Mouse (Mus musculus) heart, adult 2 months (tissue): ENCODE results near the gene Kcnc3. TPM values are rescaled to one million over a fixed set of nuclear protein-coding genes. Genes with fewer than 3 reads are reported as not detected.

Source experiments
- DNase-seq, 2 experiments: peaks; one replicate each; pipeline ENCODE4 v3.0.0; 2021
- H3K27ac ChIP-seq: fragments of 200-600 bp; 2 replicates; pipeline ENCODE4 v1.8.1; 2022
- H3K27me3 ChIP-seq: fragments of 200-500 bp; 2 replicates; pipeline ENCODE4 v1.6.1; 2012; ENCODE audit warnings: mild to moderate bottlenecking, low read length, inconsistent platforms, mixed read lengths; ENCODE audit not compliant: control insufficient read depth, insufficient read depth
- H3K36me3 ChIP-seq: fragments of 200-500 bp; 2 replicates; pipeline ENCODE4 v1.6.1; 2012; ENCODE audit warnings: low read length, inconsistent platforms; ENCODE audit not compliant: control insufficient read depth, insufficient read depth
- H3K4me1 ChIP-seq: fragments of 200-500 bp; 2 replicates; pipeline ENCODE4 v1.6.1; 2011; ENCODE audit warnings: low read length; ENCODE audit not compliant: control insufficient read depth, insufficient read depth
- H3K4me3 ChIP-seq: fragments of 200-600 bp; 2 replicates; pipeline ENCODE4 v1.8.1; 2022
- H3K79me2 ChIP-seq: fragments of 200-500 bp; replicated peaks from 2 replicates; pipeline ENCODE4 v1.6.1; 2012; ENCODE audit warnings: mild to moderate bottlenecking, inconsistent platforms, low read length, moderate library complexity, mixed read lengths; ENCODE audit not compliant: control insufficient read depth, insufficient read depth
- H3K9ac ChIP-seq: fragments of 200-500 bp; 2 replicates; pipeline ENCODE4 v1.6.1; 2012; ENCODE audit warnings: low read depth, mild to moderate bottlenecking, control low read depth, inconsistent platforms, low read length, mixed read lengths
- CTCF ChIP-seq: fragments of 200-600 bp; IDR thresholded peaks from 2 replicates; pipeline ENCODE4 v1.8.1; 2022; ENCODE audit warnings: antibody characterized with exemption, mild to moderate bottlenecking, moderate library complexity
- EP300 ChIP-seq: fragments of 200-500 bp; IDR thresholded peaks from 2 replicates; pipeline ENCODE4 v1.6.1; 2011; ENCODE audit warnings: low read depth, low read length, control low read depth; ENCODE audit not compliant: insufficient read depth
- POLR2A ChIP-seq: fragments of 200-500 bp; IDR thresholded peaks from 2 replicates; pipeline ENCODE4 v1.6.1; 2011; ENCODE audit warnings: mild to moderate bottlenecking, low read depth, low read length, control low read depth; ENCODE audit not compliant: insufficient read depth
- WGBS: fragments of 180-500 bp; shearing (Covaris S2); methylation state at CpG from one replicate; pipeline ENCODE4 v1.1.7; 2018; 5-methylcytosine and 5-hydroxymethylcytosine counted together
- intact Hi-C: fragments of 180-260 bp; cut with DNase I; formaldehyde crosslinking; loops from one replicate; pipeline ENCODE4 v1.15.1; 2025
- polyA plus RNA-seq: library from polyadenylated mRNA; depleted of rRNA; stranded (reverse); fragments of >200 nt; gene quantifications from 2 replicates; pipeline ENCODE4 v1.2.3, GENCODE M21; 2012
- total RNA-seq, 2 experiments: library from RNA; stranded (reverse); gene quantifications; 2 replicates each; pipeline ENCODE4 v1.2.3; 2021

Gene Kcnc3
- total and polyA plus RNA-seq, 3 experiments: 2.2 to 3.0 (median 2.9) TPM

GRCm38 (mm10) chr7:44638663-44639062, 48.2 kb downstream of the Kcnc3 start:
- Histone ChIP-seq H3K9ac (no peak overlapping the region), H3K36me3 (no peaks in the 10 kb centered on the region), H3K4me3 (no peak overlapping the region), H3K79me2 (no peaks in the 10 kb centered on the region), H3K27me3 (no peaks in the 10 kb centered on the region; the same call in 1 of the 2 replicates), H3K27ac (no peak overlapping the region), H3K4me1 (no peaks in the 10 kb centered on the region)
- 28% methylated on average over 16 of the region's 16 CpGs for WGBS
- no peak for DNase-seq
- TF ChIP-seq CTCF (no peak), EP300 (no peak), POLR2A (no peak)
- intact Hi-C loops: no loop called here

GRCm38 (mm10) chr7:44640843-44641605, 50.6 kb downstream of the Kcnc3 start:
- no peaks in the 10 kb centered on the region for H3K79me2 ChIP-seq
- no peak overlapping the region for H3K9ac ChIP-seq
- H3K4me1 ChIP-seq: no peaks in the 10 kb centered on the region; the same call in 1 of the 2 replicates
- no peaks in the 10 kb centered on the region for H3K36me3 ChIP-seq
- H3K27ac ChIP-seq: no peak overlapping the region
- 29% methylated on average over 25 of the region's 25 CpGs for WGBS
- H3K4me3 ChIP-seq: no peak overlapping the region
- intact Hi-C loops: no loop called here
- DNase-seq: no peak
- no peaks in the 10 kb centered on the region; the same call in 1 of the 2 replicates for H3K27me3 ChIP-seq
- no peak for TF ChIP-seq CTCF
- no peak for TF ChIP-seq POLR2A
- TF ChIP-seq EP300: no peak

- intact Hi-C loops: no loop called here
- no peaks in the 10 kb centered on the region; the same call in 1 of the 2 replicates for H3K27me3 ChIP-seq
Observed at GRCm38 (mm10) chr7:44641887-44642286, 51.4 kb downstream of the Kcnc3 start.

GRCm38 (mm10) chr7:44645256-44645655, 54.8 kb downstream of the Kcnc3 start:
- no peaks in the 10 kb centered on the region; the same call in 1 of the 2 replicates for H3K27me3 ChIP-seq
- DNase-seq: peak; percentile 27 to 46
- WGBS: 61% methylated on average over 5 of the region's 5 CpGs

More at GRCm38 (mm10) chr7:44641887-44642286, 51.4 kb downstream of the Kcnc3 start:
- 32% methylated on average over 8 of the region's 8 CpGs for WGBS
- no peak overlapping the region for H3K9ac ChIP-seq
- TF ChIP-seq POLR2A (no peak), CTCF (peak; percentile 70), EP300 (no peak)
- no peak overlapping the region for H3K4me3 ChIP-seq
- DNase-seq: no peak
- no peaks in the 10 kb centered on the region for H3K79me2 ChIP-seq
- H3K27ac ChIP-seq: no peak overlapping the region
- no peaks in the 10 kb centered on the region; the same call in 1 of the 2 replicates for H3K4me1 ChIP-seq
- no peaks in the 10 kb centered on the region for H3K36me3 ChIP-seq

GRCm38 (mm10) chr7:44645951-44646350, 55.5 kb downstream of the Kcnc3 start:
- no peaks in the 10 kb centered on the region; the same call in 1 of the 2 replicates for H3K4me1 ChIP-seq
- H3K4me3 ChIP-seq: no peak overlapping the region
- no peaks in the 10 kb centered on the region for H3K79me2 ChIP-seq
- 19% methylated on average over 15 of the region's 15 CpGs for WGBS
- TF ChIP-seq EP300: no peak
- no peak for TF ChIP-seq POLR2A
- TF ChIP-seq CTCF: no peak
- no peak overlapping the region for H3K9ac ChIP-seq
- no peaks in the 10 kb centered on the region for H3K36me3 ChIP-seq
- DNase-seq: peak; percentile 44 to 50
- no peaks in the 10 kb centered on the region; the same call in 1 of the 2 replicates for H3K27me3 ChIP-seq
- H3K27ac ChIP-seq: no peak overlapping the region
- intact Hi-C loops: loop anchor here (5.0 kb wide), 2 partner anchors 56 to 124 kb away; partner anchors contain the start of gene Mybpc2

More at GRCm38 (mm10) chr7:44645256-44645655, 54.8 kb downstream of the Kcnc3 start:
- Histone ChIP-seq H3K4me3 (no peak overlapping the region), H3K36me3 (no peaks in the 10 kb centered on the region), H3K79me2 (no peaks in the 10 kb centered on the region), H3K4me1 (no peaks in the 10 kb centered on the region; the same call in 1 of the 2 replicates), H3K9ac (no peak overlapping the region), H3K27ac (no peak overlapping the region)
- intact Hi-C loops: loop anchor here (5.0 kb wide), 2 partner anchors 57 to 123 kb away; partner anchors contain the start of gene Mybpc2
- no peak for TF ChIP-seq CTCF
- no peak for TF ChIP-seq POLR2A
- TF ChIP-seq EP300: no peak
